Mouse (Mus musculus) embryonic facial prominence, embryonic 15.5 days (tissue): Measurements from ENCODE around the gene Rce1. TPM values are rescaled to one million over a fixed set of nuclear protein-coding genes. Genes with fewer than 3 reads are reported as not detected.

Experiments
- ATAC-seq: fragments of 200-750 bp; cut with Nextera tagmentation; 2 replicates; pipeline ENCODE4 v1.8.0; 2017; ENCODE audit warnings: low read depth, moderate TSS enrichment; ENCODE audit not compliant: insufficient number of reproducible peaks, low FRiP score, low TSS enrichment
- H3K27ac ChIP-seq: fragments of 300-500 bp; sonication (generic); replicated peaks from 2 replicates; pipeline ENCODE4 v1.5.1; 2015; ENCODE audit warnings: mild to moderate bottlenecking, inconsistent platforms
- H3K27me3 ChIP-seq: fragments of 300-500 bp; sonication (generic); 2 replicates; pipeline ENCODE4 v1.6.1; 2015; ENCODE audit warnings: inconsistent platforms
- H3K36me3 ChIP-seq: fragments of 300-500 bp; sonication (generic); 2 replicates; pipeline ENCODE4 v1.6.1; 2015; ENCODE audit warnings: mild to moderate bottlenecking, inconsistent platforms
- H3K4me1 ChIP-seq: fragments of 300-500 bp; sonication (generic); 2 replicates; pipeline ENCODE4 v1.6.1; 2015; ENCODE audit warnings: inconsistent platforms
- H3K4me2 ChIP-seq: fragments of 300-500 bp; sonication (generic); replicated peaks from 2 replicates; pipeline ENCODE4 v1.6.1; 2015; ENCODE audit warnings: mild to moderate bottlenecking, inconsistent platforms
- H3K4me3 ChIP-seq: fragments of 300-500 bp; sonication (generic); replicated peaks from 2 replicates; pipeline ENCODE4 v1.5.1; 2015; ENCODE audit warnings: mild to moderate bottlenecking, inconsistent platforms
- H3K9ac ChIP-seq: fragments of 300-500 bp; sonication (generic); 2 replicates; pipeline ENCODE4 v1.6.1; 2015; ENCODE audit warnings: inconsistent platforms
- H3K9me3 ChIP-seq: fragments of 300-500 bp; sonication (generic); replicated peaks from 2 replicates; pipeline ENCODE4 v1.6.1; 2016; ENCODE audit warnings: inconsistent platforms
- WGBS: fragments of 180-500 bp; shearing (Covaris S2); methylation state at CpG from one replicate; pipeline ENCODE4 v1.1.7; 2015; 5-methylcytosine and 5-hydroxymethylcytosine counted together
- polyA plus RNA-seq: library from polyadenylated mRNA; unstranded; fragments of >200 nt; fragmentation: Nextera tagmentation; extraction: Ambion mirVana; gene quantifications from 2 replicates; pipeline ENCODE4 v1.2.1, GENCODE M21; 2015

The Rce1 gene
- polyA plus RNA-seq, 1 experiment from 2014 or later = 65.9 TPM

DNA sequence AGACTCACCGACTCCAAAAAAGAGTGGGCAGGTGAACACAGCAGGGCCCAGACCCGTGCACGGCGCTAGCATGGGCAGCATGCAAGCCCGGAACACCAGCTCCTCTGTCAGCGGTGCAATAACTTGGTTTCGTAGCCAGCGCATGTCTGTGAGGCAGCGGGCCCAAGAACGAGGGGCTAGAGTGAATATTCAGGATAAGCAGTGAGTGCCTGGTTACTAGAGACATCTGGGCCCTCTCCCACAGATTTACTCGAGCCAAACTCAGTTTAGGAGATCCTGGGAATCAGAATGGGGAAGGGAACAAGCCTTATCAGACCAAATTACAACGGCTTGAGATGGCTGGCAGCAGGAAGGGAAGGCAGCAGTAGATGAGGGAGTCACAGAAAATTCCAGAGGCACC, 1.4 kb downstream of the Rce1 start:
- Histone ChIP-seq H3K36me3 (peaks cover 33% of the 10 kb centered on the region), H3K9ac (0 out of 2 replicates have a peak overlapping the region, but pooled peaks have one; percentile 88), H3K4me2 (no peak overlapping the region), H3K27me3 (no peaks in the 10 kb centered on the region), H3K4me1 (peaks cover 35% of the 10 kb centered on the region), H3K9me3 (no peaks in the 10 kb centered on the region), H3K27ac (no peak overlapping the region), H3K4me3 (no peak overlapping the region)
- WGBS = 90% methylated on average over 12 of the region's 12 CpGs
- no peak for ATAC-seq

GRCm38 (mm10) chr19:4623419-4623818, 2.0 kb downstream of the Rce1 start:
- no peak overlapping the region for H3K9ac ChIP-seq
- 91% methylated on average over 9 of the region's 9 CpGs for WGBS
- H3K9me3 ChIP-seq = no peaks in the 10 kb centered on the region

GRCm38 (mm10) chr19:4622780-4623179, 2.7 kb downstream of the Rce1 start:
- WGBS = 79% methylated on average over 5 of the region's 5 CpGs
- no peak overlapping the region for H3K4me3 ChIP-seq
- peaks cover 29% of the 10 kb centered on the region for H3K4me1 ChIP-seq
- ATAC-seq = no peak
- H3K9me3 ChIP-seq = no peaks in the 10 kb centered on the region
- H3K27ac ChIP-seq = no peak overlapping the region
- no peak overlapping the region for H3K4me2 ChIP-seq
- H3K36me3 ChIP-seq = peaks cover 33% of the 10 kb centered on the region
- H3K9ac ChIP-seq = no peak overlapping the region
- no peaks in the 10 kb centered on the region for H3K27me3 ChIP-seq

More at GRCm38 (mm10) chr19:4623419-4623818, 2.0 kb downstream of the Rce1 start:
- Histone ChIP-seq H3K27me3 (no peaks in the 10 kb centered on the region), H3K27ac (no peak overlapping the region), H3K4me2 (no peak overlapping the region), H3K4me1 (peaks cover 32% of the 10 kb centered on the region), H3K36me3 (peaks cover 33% of the 10 kb centered on the region), H3K4me3 (no peak overlapping the region)
- no peak for ATAC-seq

DNA sequence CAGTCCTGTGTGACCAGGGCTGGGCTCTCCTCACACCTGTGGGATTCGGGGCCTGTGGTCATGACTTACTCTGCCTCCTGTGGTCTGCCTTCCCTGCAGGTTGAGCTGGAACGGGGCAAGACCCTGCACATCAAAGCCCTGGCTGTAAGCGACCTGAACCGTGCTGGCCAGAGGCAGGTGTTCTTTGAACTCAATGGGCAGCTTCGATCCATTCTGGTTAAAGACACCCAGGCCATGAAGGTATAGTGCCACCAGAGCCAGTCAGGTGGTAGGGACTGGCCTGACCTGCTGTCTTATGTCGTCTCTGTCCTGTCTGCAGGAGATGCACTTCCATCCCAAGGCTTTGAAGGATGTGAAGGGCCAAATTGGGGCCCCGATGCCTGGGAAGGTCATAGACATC, 4.7 kb downstream of the Rce1 start:
- no peak overlapping the region for H3K9ac ChIP-seq
- 89% methylated on average over 7 of the region's 7 CpGs for WGBS

DNA sequence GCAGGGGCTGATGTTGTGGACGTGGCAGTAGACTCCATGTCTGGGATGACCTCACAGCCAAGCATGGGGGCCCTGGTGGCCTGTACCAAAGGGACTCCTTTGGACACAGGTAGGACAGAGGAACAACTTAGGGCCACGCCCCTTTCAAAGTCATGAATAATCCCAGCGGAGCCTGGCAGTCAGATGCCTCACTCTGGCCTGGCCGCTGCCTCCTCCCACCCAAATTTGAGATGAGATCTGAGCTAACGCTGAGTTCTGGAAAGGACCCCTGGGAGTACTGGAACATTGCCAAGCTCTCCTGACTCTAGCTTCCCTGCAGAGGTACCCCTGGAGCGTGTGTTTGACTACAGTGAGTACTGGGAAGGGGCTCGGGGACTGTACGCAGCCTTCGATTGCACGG, 6.0 kb downstream of the Rce1 start:
- Histone ChIP-seq H3K27ac (no peak overlapping the region), H3K4me2 (no peak overlapping the region), H3K4me1 (peaks cover 24% of the 10 kb centered on the region), H3K9ac (no peak overlapping the region), H3K36me3 (peaks cover 33% of the 10 kb centered on the region), H3K27me3 (no peaks in the 10 kb centered on the region), H3K4me3 (no peak overlapping the region), H3K9me3 (no peaks in the 10 kb centered on the region)
- WGBS = 72% methylated on average over 10 of the region's 10 CpGs
- no peak for ATAC-seq

More for the DNA sequence above, 4.7 kb downstream of the Rce1 start:
- H3K27ac ChIP-seq = no peak overlapping the region
- no peak overlapping the region for H3K4me2 ChIP-seq
- H3K4me1 ChIP-seq = peaks cover 26% of the 10 kb centered on the region
- H3K4me3 ChIP-seq = no peak overlapping the region
- H3K36me3 ChIP-seq = peaks cover 33% of the 10 kb centered on the region
- H3K9me3 ChIP-seq = no peaks in the 10 kb centered on the region
- ATAC-seq = no peak
- H3K27me3 ChIP-seq = no peaks in the 10 kb centered on the region

GRCm38 (mm10) chr19:4618183-4618582, 7.3 kb downstream of the Rce1 start:
- H3K9ac ChIP-seq = no peak overlapping the region
- no peaks in the 10 kb centered on the region for H3K27me3 ChIP-seq
- ATAC-seq = no peak
- 32% methylated on average over 18 of the region's 18 CpGs for WGBS
- no peak overlapping the region for H3K27ac ChIP-seq
- no peak overlapping the region for H3K4me3 ChIP-seq
- H3K36me3 ChIP-seq = peaks cover 30% of the 10 kb centered on the region
- H3K9me3 ChIP-seq = no peaks in the 10 kb centered on the region
- H3K4me2 ChIP-seq = no peak overlapping the region
- peaks cover 26% of the 10 kb centered on the region for H3K4me1 ChIP-seq

DNA sequence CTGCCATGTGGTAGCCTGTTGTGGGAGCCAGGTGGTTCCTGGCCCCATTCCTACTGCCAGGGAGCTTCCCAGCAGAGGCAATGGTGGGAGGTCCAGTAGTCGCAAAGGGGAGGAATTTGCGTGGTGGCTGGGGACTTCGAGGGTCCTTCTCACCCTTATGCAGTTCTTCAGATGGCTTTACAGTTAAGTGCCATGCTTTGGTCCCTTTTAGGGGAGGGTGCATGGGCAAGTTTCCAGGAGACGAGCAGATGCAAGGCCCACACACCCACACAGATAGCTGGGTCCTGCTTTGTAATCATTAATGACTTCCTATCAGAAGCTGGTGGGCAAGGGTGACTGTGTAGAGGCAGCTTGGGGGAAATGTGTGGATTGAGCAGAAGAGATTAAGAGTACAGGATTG, 8.9 kb downstream of the Rce1 start:
- WGBS = 34% methylated on average over 4 of the region's 4 CpGs
- H3K4me1 ChIP-seq = peaks cover 41% of the 10 kb centered on the region
- peak overlapping the region; percentile 90 for H3K27ac ChIP-seq
- no peaks in the 10 kb centered on the region for H3K27me3 ChIP-seq
- no peak overlapping the region for H3K4me3 ChIP-seq
- H3K4me2 ChIP-seq = peak overlapping the region; percentile 75; the same call in 1 of the 2 replicates
- no peaks in the 10 kb centered on the region for H3K9me3 ChIP-seq
- no peak for ATAC-seq
- no peak overlapping the region for H3K9ac ChIP-seq
- peaks cover 34% of the 10 kb centered on the region for H3K36me3 ChIP-seq

- Histone ChIP-seq H3K36me3 (peaks cover 29% of the 10 kb centered on the region), H3K4me2 (peak within 1 kb of the TSS; percentile 75), H3K4me1 (peaks cover 41% of the 10 kb centered on the region), H3K9me3 (no peaks in the 10 kb centered on the region), H3K27me3 (no peaks in the 10 kb centered on the region), H3K27ac (peak within 1 kb of the TSS; percentile 90), H3K4me3 (peak within 1 kb of the TSS; percentile 86), H3K9ac (peak within 1 kb of the TSS; percentile 91)
- under 1% methylated on average over 77 of the region's 87 CpGs for WGBS
- peak; percentile 95 for ATAC-seq
These were observed 10.0 kb downstream of the Rce1 start, which contains the start of gene Lrfn4 for GRCm38 (mm10) chr19:4615151-4616093. Lrfn4 (minus strand) TSS chr19:4615667.

DNA sequence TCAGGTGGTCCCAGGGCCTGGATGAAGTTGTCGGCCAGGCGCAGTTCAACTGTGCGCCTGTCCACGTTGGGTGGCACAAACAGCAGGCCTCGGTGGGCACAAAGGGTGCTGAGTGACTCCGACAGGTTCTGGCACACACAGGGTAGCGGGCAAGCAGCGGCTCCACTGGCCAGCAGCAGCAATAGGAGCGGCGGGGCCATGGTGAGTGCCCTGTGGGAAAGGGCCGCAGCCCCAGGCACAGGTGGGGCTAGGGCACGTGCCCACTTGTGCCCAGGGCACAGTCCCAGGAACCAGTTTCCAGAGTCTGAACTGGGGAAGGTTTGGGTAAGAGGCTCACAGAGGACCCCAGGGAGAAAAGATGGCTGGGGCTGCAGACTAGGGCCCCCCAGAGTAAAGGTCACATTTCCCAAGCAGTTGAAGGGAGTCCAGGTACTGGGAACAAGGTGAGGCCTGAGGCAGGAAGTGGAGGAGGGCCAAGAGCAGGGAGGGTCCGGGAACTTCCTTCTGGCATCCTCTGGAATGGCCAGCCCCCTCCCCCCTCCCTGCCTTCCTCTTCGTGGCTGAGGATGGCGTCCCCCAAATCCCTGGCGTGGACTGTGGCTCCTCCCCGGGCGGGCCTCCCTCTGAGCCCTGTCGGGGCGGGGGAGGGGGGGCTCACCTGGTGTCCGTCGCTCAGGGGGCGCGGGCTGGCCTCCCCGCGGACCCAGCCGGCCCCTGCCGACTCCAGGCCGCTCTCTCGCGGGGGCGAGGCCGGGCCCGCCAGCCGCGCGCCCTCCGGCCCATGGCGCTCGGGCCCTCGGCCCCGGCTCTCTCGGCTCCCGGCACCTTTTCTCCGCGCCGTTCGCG, 10.9 kb downstream of the Rce1 start:
- peak overlapping the region; percentile 75 for H3K4me2 ChIP-seq
- H3K4me3 ChIP-seq = peak overlapping the region; percentile 86
- peaks cover 29% of the 10 kb centered on the region for H3K36me3 ChIP-seq
- H3K9me3 ChIP-seq = no peaks in the 10 kb centered on the region
- H3K4me1 ChIP-seq = peaks cover 41% of the 10 kb centered on the region
- 16% methylated on average over 42 of the region's 49 CpGs for WGBS
- ATAC-seq = 0 out of 2 replicates have a peak, but pooled peaks have one; percentile 3
- H3K27ac ChIP-seq = peak overlapping the region; percentile 90
- peak overlapping the region; percentile 91 for H3K9ac ChIP-seq
- no peaks in the 10 kb centered on the region for H3K27me3 ChIP-seq

DNA sequence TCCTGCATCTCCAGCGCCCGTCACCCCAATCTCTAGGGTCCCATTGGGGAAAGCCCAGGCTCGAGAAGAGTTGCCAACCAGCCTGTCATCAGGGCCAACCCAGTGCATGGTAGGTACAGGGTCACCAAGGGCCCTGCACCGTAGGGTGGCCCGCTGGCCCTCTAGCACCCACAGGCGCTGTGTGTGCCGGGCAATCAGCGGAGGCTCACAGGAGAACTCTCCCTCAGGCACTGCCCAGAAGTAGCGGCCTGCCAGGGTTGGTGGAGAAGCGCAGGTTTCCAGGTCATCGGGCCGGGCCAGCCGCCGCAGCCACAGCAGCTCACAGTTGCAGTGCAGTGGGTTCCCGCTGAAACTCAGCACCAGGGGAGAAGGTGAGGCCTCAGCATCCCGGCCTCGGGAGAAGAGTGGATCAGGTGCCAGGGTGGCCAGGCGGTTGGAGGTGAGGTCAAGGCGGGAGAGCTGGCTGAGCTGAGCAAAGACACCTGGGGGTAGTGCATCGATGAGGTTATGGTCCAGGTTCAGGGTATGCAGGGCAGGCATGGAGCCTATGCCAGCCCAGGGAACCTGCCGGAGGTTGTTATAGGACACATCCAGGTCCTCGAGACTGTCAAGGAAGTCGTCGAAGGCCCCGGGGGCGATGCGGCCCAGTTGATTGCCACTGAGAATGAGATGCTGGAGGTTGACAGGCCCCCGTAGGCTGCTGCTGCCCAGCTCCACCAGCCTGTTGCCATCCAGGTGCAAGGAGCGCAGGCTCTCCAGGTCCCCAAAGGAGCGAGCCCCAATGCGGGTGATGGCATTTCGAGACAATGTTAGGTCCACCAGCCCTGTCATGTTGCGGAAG, 11.8 kb downstream of the Rce1 start:
- no peak for ATAC-seq
- WGBS = 84% methylated on average over 33 of the region's 33 CpGs
- H3K27ac ChIP-seq = no peak overlapping the region
- H3K4me1 ChIP-seq = peaks cover 41% of the 10 kb centered on the region
- peak overlapping the region; percentile 75 for H3K4me2 ChIP-seq
- H3K36me3 ChIP-seq = peaks cover 29% of the 10 kb centered on the region
- H3K4me3 ChIP-seq = peak overlapping the region; percentile 86
- H3K9me3 ChIP-seq = no peaks in the 10 kb centered on the region
- H3K27me3 ChIP-seq = no peaks in the 10 kb centered on the region
- no peak overlapping the region for H3K9ac ChIP-seq
